Mouse (Mus musculus) lung, adult 2 months (tissue): ENCODE data around the gene Cpd. TPM values are rescaled to one million over a fixed set of nuclear protein-coding genes. Genes with fewer than 3 reads are reported as not detected.

Source experiments
- DNase-seq: peaks from one replicate; pipeline ENCODE4 v3.0.0; 2022
- H3K4me1 ChIP-seq: fragments of 200-500 bp; 2 replicates; pipeline ENCODE4 v1.6.1; 2011; ENCODE audit warnings: low read length; ENCODE audit not compliant: control insufficient read depth, insufficient read depth
- H3K4me3 ChIP-seq: fragments of 200-500 bp; replicated peaks from 2 replicates; pipeline ENCODE3; 2011; ENCODE audit warnings: low read depth, mild to moderate bottlenecking, control low read depth, low read length; ENCODE audit errors: extremely low read depth
- CTCF ChIP-seq: fragments of 200-500 bp; IDR thresholded peaks from 2 replicates; pipeline ENCODE4 v1.5.1; 2011; ENCODE audit warnings: mild to moderate bottlenecking, low read length, control low read depth; ENCODE audit not compliant: insufficient read depth
- POLR2A ChIP-seq: fragments of 200-500 bp; IDR thresholded peaks from 2 replicates; pipeline ENCODE4 v1.6.1; 2011; ENCODE audit warnings: low read depth, mild to moderate bottlenecking, control low read depth, low read length, borderline replicate concordance; ENCODE audit errors: extremely low read depth
- WGBS: fragments of 180-500 bp; shearing (Covaris S2); methylation state at CpG from one replicate; pipeline ENCODE4 v1.1.7; 2018; 5-methylcytosine and 5-hydroxymethylcytosine counted together
- polyA plus RNA-seq: library from polyadenylated mRNA; depleted of rRNA; stranded (reverse); fragments of >200 nt; gene quantifications from 2 replicates; pipeline ENCODE4 v1.2.3, GENCODE M21; 2012; rRNA removed

Gene Cpd
- polyA plus RNA-seq, 1 experiment = 49.0 TPM

- Histone ChIP-seq H3K4me3 (no peak overlapping the region), H3K4me1 (no peaks in the 10 kb centered on the region)
- WGBS = 87% methylated on average over 9 of the region's 9 CpGs
- no peak for TF ChIP-seq CTCF
- no peak for TF ChIP-seq POLR2A
- no peak for DNase-seq
Observed at GRCm38 (mm10) chr11:76748819-76749218, 98.0 kb downstream of the Cpd start.

GRCm38 (mm10) chr11:76745921-76746320 is 100.9 kb downstream of the Cpd start:
- no peak for TF ChIP-seq POLR2A

GRCm38 (mm10) chr11:76744550-76744949 is 102.3 kb downstream of the Cpd start:
- H3K4me1 ChIP-seq = no peaks in the 10 kb centered on the region
- no peak for DNase-seq
- TF ChIP-seq POLR2A = no peak
- peak; percentile 55 for TF ChIP-seq CTCF
- 36% methylated on average over 7 of the region's 7 CpGs for WGBS
- H3K4me3 ChIP-seq = no peak overlapping the region

More at GRCm38 (mm10) chr11:76745921-76746320, 100.9 kb downstream of the Cpd start:
- DNase-seq = no peak
- H3K4me1 ChIP-seq = no peaks in the 10 kb centered on the region
- no peak overlapping the region for H3K4me3 ChIP-seq
- 82% methylated on average over 1 of the region's 1 CpGs for WGBS

- 80% methylated on average over 7 of the region's 7 CpGs for WGBS
- no peak for DNase-seq
- H3K4me1 ChIP-seq = no peaks in the 10 kb centered on the region
- H3K4me3 ChIP-seq = no peak overlapping the region
- TF ChIP-seq POLR2A (no peak), CTCF (no peak)
Observed at GRCm38 (mm10) chr11:76742511-76742910, 104.3 kb downstream of the Cpd start.

- H3K4me1 ChIP-seq = peaks cover 14% of the 10 kb centered on the region
- WGBS = 76% methylated on average over 6 of the region's 6 CpGs
- TF ChIP-seq POLR2A = no peak
- TF ChIP-seq CTCF = peak; percentile 59
- DNase-seq = peak; percentile 19
- no peak overlapping the region for H3K4me3 ChIP-seq
Observed at GRCm38 (mm10) chr11:76739125-76739524, 107.7 kb downstream of the Cpd start.

GRCm38 (mm10) chr11:76735753-76736324 is 111.0 kb downstream of the Cpd start:
- 30% methylated on average over 4 of the region's 4 CpGs for WGBS
- TF ChIP-seq CTCF = no peak
- H3K4me1 ChIP-seq = peaks cover 16% of the 10 kb centered on the region
- no peak overlapping the region for H3K4me3 ChIP-seq
- no peak for DNase-seq

- DNase-seq = no peak
- 39% methylated on average over 3 of the region's 3 CpGs for WGBS
- TF ChIP-seq POLR2A (no peak), CTCF (no peak)
- H3K4me3 ChIP-seq = no peak overlapping the region
- H3K4me1 ChIP-seq = peaks cover 21% of the 10 kb centered on the region
Observed at GRCm38 (mm10) chr11:76734560-76734959, 112.3 kb downstream of the Cpd start.

GRCm38 (mm10) chr11:76730650-76731049 is 116.2 kb downstream of the Cpd start:
- H3K4me1 ChIP-seq = peaks cover 16% of the 10 kb centered on the region
- WGBS = 65% methylated on average over 3 of the region's 3 CpGs
- H3K4me3 ChIP-seq = no peak overlapping the region
- no peak for TF ChIP-seq CTCF
- TF ChIP-seq POLR2A = no peak
- no peak for DNase-seq

Other genes with a start within 250 kb of the Cpd start
- 53.5 and 54.8 TPM in 2 replicates for gene Abr, start 224.7 kb downstream of the Cpd start, polyA plus RNA-seq
- not detected in 2 replicates for gene Bhlha9, start 174.5 kb downstream of the Cpd start, polyA plus RNA-seq
- 5.3 and 7.5 TPM in 2 replicates for gene Trarg1, start 167.2 kb downstream of the Cpd start, polyA plus RNA-seq
- 14.3 and 21.2 TPM in 2 replicates for gene Gosr1, start 83.4 kb downstream of the Cpd start, polyA plus RNA-seq
- 0.10 and 0.39 TPM in 2 replicates for gene Tmigd1, start 55.1 kb upstream of the Cpd start, polyA plus RNA-seq
- gene Blmh, start 77.8 kb upstream of the Cpd start, polyA plus RNA-seq = 10.4 and 20.1 TPM in 2 replicates
- 6.1 and 9.5 TPM in 2 replicates for gene Slc6a4, start 151.6 kb upstream of the Cpd start, polyA plus RNA-seq
- gene Nsrp1, start 231.4 kb upstream of the Cpd start, polyA plus RNA-seq = 0.78 and 1.8 TPM in 2 replicates